Mouse (Mus musculus) heart, postnatal 0 days (tissue): Measurements from ENCODE around the gene Mbd3.

Source experiments
- CTCF ChIP-seq: IDR thresholded peaks from 2 replicates; pipeline ENCODE4 v1.5.1; 2016; ENCODE audit warnings: antibody characterized with exemption, control low read depth, low read depth
- EP300 ChIP-seq: IDR thresholded peaks from 2 replicates; pipeline ENCODE4 v1.6.1; 2016; ENCODE audit warnings: antibody characterized with exemption, low read depth

DNA sequence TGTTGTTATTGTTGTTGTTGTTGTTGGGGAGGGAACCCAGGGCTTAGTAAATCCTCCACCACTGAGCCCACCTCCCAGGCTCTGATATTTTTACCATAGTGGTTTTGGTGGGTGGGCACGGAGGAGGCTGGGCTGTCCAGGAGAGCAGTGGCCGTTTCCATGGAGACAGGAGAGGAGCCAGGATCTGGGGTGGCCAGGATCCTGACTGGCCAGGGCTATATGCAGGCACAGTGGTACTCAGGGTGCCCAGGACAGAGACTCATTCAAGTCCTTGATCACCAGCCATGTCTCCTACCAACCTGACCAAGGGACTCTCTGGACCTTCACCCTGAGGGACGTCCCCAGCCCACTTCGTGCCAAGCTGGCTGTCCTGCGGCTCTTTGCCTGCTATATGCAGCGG is 35.6 kb downstream of the Mbd3 start:
- TF ChIP-seq CTCF (no peak), EP300 (no peak)
